Mouse (Mus musculus) midbrain, embryonic 10.5 days (tissue): ENCODE data around the gene Hoxd1. TPM values are rescaled to one million over a fixed set of nuclear protein-coding genes. Genes with fewer than 3 reads are reported as not detected.

ENCODE experiments used
- DNase-seq: peaks from one replicate; pipeline ENCODE4 v3.0.0-alpha.2; 2017; ENCODE audit warnings: low spot score
- H3K27ac ChIP-seq: fragments of 300-500 bp; sonication (generic); replicated peaks from 2 replicates; pipeline ENCODE4 v1.5.1; 2016; ENCODE audit warnings: mild to moderate bottlenecking
- H3K27me3 ChIP-seq: fragments of 300-500 bp; sonication (generic); 2 replicates; pipeline ENCODE4 v1.6.1; 2016; ENCODE audit warnings: low read depth, mild to moderate bottlenecking; ENCODE audit not compliant: poor library complexity, severe bottlenecking
- H3K36me3 ChIP-seq: fragments of 300-500 bp; sonication (generic); 2 replicates; pipeline ENCODE4 v1.6.1; 2016; ENCODE audit warnings: mild to moderate bottlenecking, moderate library complexity
- H3K4me1 ChIP-seq: fragments of 300-500 bp; sonication (generic); 2 replicates; pipeline ENCODE4 v1.6.1; 2016
- H3K4me3 ChIP-seq: fragments of 300-500 bp; sonication (generic); 2 replicates; pipeline ENCODE4 v1.5.1; 2016; ENCODE audit warnings: mild to moderate bottlenecking, moderate library complexity
- H3K9me3 ChIP-seq: fragments of 300-500 bp; sonication (generic); replicated peaks from 2 replicates; pipeline ENCODE4 v1.6.1; 2016; ENCODE audit warnings: mild to moderate bottlenecking
- WGBS: fragments of 180-500 bp; shearing (Covaris S2); methylation state at CpG from one replicate; pipeline ENCODE4 v1.1.7; 2016; 5-methylcytosine and 5-hydroxymethylcytosine counted together
- microRNA counts: library from miRNA; unstranded; fragments of <30 nt; microRNA quantifications from one replicate; lab custom pipeline; 2017
- microRNA-seq: library from miRNA; unstranded; fragments of <30 nt; microRNA quantifications from one replicate; pipeline ENCODE4, GENCODE M21; 2017
- polyA plus RNA-seq: library from polyadenylated mRNA; unstranded; fragments of >200 nt; fragmentation: Nextera tagmentation; extraction: Ambion mirVana; gene quantifications from 2 replicates; pipeline ENCODE4 v1.2.1, GENCODE M21; 2016

Hoxd1 gene
- polyA plus RNA-seq, 1 experiment from 2014 or later, result not detected

- 2% methylated on average over 53 of the region's 53 CpGs for WGBS
- Histone ChIP-seq H3K36me3 (no peaks in the 10 kb centered on the region), H3K27ac (no peak overlapping the region), H3K27me3 (peaks cover 93% of the 10 kb centered on the region), H3K4me3 (peak overlapping the region; percentile 55), H3K4me1 (peaks cover 21% of the 10 kb centered on the region), H3K9me3 (no peaks in the 10 kb centered on the region)
- no peak for DNase-seq
These were observed 510 bp downstream of the Hoxd1 start for GRCm38 (mm10) chr2:74763245-74763735.

- Histone ChIP-seq H3K27ac (no peak overlapping the region), H3K36me3 (no peaks in the 10 kb centered on the region), H3K4me3 (no peak overlapping the region), H3K9me3 (no peaks in the 10 kb centered on the region), H3K27me3 (peaks cover 93% of the 10 kb centered on the region), H3K4me1 (peaks cover 21% of the 10 kb centered on the region)
- DNase-seq, result peak; percentile 20
- WGBS, result 52% methylated on average over 10 of the region's 10 CpGs
These were observed 1.2 kb downstream of the Hoxd1 start for GRCm38 (mm10) chr2:74763976-74764375.

GRCm38 (mm10) chr2:74774359-74774758 lies 11.6 kb downstream of the Hoxd1 start:
- no peaks in the 10 kb centered on the region for H3K9me3 ChIP-seq
- no peak overlapping the region for H3K4me3 ChIP-seq
- no peak for DNase-seq
- H3K27me3 ChIP-seq, result 0 out of 2 replicates have a peak, but pooled peaks cover 4% of the 10 kb centered on the region
- 88% methylated on average over 2 of the region's 2 CpGs for WGBS
- no peak overlapping the region for H3K27ac ChIP-seq
- H3K4me1 ChIP-seq, result no peaks in the 10 kb centered on the region
- H3K36me3 ChIP-seq, result no peaks in the 10 kb centered on the region

DNA sequence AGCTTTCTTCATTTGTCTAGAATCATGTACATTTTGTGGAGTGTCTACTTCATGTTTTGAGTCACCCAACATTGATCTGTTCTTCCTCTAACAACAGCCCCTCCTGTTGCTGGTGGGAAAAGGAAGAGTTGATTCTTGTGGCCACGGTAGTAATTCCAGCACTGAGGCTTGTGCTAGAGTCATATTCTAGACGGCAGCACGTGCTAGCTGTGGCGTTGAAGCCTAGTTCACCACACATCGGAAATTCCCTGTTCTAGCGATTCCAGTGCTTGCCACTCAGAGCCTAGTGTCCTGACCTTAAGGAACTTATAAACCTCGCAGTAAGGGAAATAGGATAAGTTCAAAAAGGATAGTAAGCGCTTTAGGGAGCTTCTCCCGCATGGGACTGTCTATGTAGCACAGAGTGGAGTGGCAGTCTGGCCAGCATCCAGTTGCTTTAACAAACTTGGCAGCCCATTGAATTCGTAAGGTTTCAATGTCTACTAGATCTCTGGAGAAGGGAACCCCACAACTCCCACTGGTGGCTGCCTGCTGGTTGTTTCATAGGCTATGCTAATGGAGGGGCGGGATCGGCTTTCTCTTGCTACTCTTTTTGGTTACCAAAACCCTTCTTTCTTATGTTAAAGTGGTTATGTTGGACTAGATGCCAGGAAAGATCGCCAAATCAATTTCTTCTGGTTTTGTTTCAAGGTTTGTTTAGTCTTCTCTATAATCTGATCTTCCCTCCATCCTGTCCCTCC lies 14.9 kb downstream of the Hoxd1 start:
- DNase-seq, result no peak
- Histone ChIP-seq H3K4me1 (no peaks in the 10 kb centered on the region), H3K27me3 (no peaks in the 10 kb centered on the region; the same call in 1 of the 2 replicates), H3K9me3 (no peaks in the 10 kb centered on the region), H3K36me3 (no peaks in the 10 kb centered on the region), H3K4me3 (no peak overlapping the region), H3K27ac (no peak overlapping the region)
- 73% methylated on average over 13 of the region's 13 CpGs for WGBS

GRCm38 (mm10) chr2:74781386-74781785 lies 18.6 kb downstream of the Hoxd1 start:
- Histone ChIP-seq H3K27me3 (no peaks in the 10 kb centered on the region; the same call in 1 of the 2 replicates), H3K36me3 (no peaks in the 10 kb centered on the region), H3K4me1 (no peaks in the 10 kb centered on the region), H3K27ac (no peak overlapping the region), H3K9me3 (no peaks in the 10 kb centered on the region), H3K4me3 (no peak overlapping the region)
- no peak for DNase-seq
- 86% methylated on average over 5 of the region's 5 CpGs for WGBS

- H3K4me3 ChIP-seq, result no peak overlapping the region
- WGBS, result 74% methylated on average over 7 of the region's 7 CpGs
- no peaks in the 10 kb centered on the region for H3K4me1 ChIP-seq
- H3K27ac ChIP-seq, result no peak overlapping the region
- H3K36me3 ChIP-seq, result no peaks in the 10 kb centered on the region
- no peaks in the 10 kb centered on the region for H3K9me3 ChIP-seq
- H3K27me3 ChIP-seq, result no peaks in the 10 kb centered on the region
- DNase-seq, result no peak
These were observed 32.8 kb downstream of the Hoxd1 start for GRCm38 (mm10) chr2:74795531-74795930.

- Histone ChIP-seq H3K9me3 (no peaks in the 10 kb centered on the region), H3K27me3 (no peaks in the 10 kb centered on the region), H3K4me1 (no peaks in the 10 kb centered on the region), H3K4me3 (no peak overlapping the region), H3K36me3 (no peaks in the 10 kb centered on the region), H3K27ac (no peak overlapping the region)
- whole genome bisulfite sequencing, result 86% methylated on average over 5 of the region's 5 CpGs
- DNase-seq, result no peak
These were observed 45.7 kb downstream of the Hoxd1 start for GRCm38 (mm10) chr2:74808431-74808830.

MicroRNAs within 50 kb of the gene (microRNA counts, 519-probe panel; counts per million panel counts)
- microRNA mmu-miR-10b (lab: Ali Mortazavi, UCI), result not detected

Small RNA genes within 50 kb of the gene (microRNA-seq; reads per million reads assigned to microRNA genes)
- 147 reads per million, percentile 55 among the genes with 10 or more reads in this experiment for gene Mir10b

Other genes with a start within 250 kb of the Hoxd1 start
- 40.4 and 47.0 TPM in 2 replicates for gene Lnpk, start 183.5 kb upstream of the Hoxd1 start, polyA plus RNA-seq
- gene Evx2, start 103.4 kb upstream of the Hoxd1 start, polyA plus RNA-seq, result 0.17 and 0.50 TPM in 2 replicates
- 0.05 TPM in 1 of 2 replicates, not detected in the other for gene Hoxd13, start 94.7 kb upstream of the Hoxd1 start, polyA plus RNA-seq
- gene Hoxd12, start 88.0 kb upstream of the Hoxd1 start, polyA plus RNA-seq, result not detected in 2 replicates
- not detected in 2 replicates for gene Hoxd11, start 83.4 kb upstream of the Hoxd1 start, polyA plus RNA-seq
- not detected in 2 replicates for gene Hoxd10, start 71.1 kb upstream of the Hoxd1 start, polyA plus RNA-seq
- gene Hoxd9, start 65.3 kb upstream of the Hoxd1 start, polyA plus RNA-seq, result not detected in 2 replicates
- not detected in 2 replicates for gene Hoxd8, start 58.4 kb upstream of the Hoxd1 start, polyA plus RNA-seq
- 0.06 TPM in 1 of 2 replicates, not detected in the other for gene Hoxd3, start 51.1 kb upstream of the Hoxd1 start, polyA plus RNA-seq
- gene Hoxd4, start 51.1 kb upstream of the Hoxd1 start, polyA plus RNA-seq, result not detected in 2 replicates
- gene Gm28230, start 36.3 kb upstream of the Hoxd1 start, polyA plus RNA-seq, result not detected in 2 replicates
- 106 and 107 TPM in 2 replicates for gene Mtx2, start 62.8 kb downstream of the Hoxd1 start, polyA plus RNA-seq